ENCODE assay signal across 10 mouse cellular contexts in genomic region chr6:4503106-4503505, GRCm38 (mm10). TPM values are rescaled to one million over a fixed set of nuclear protein-coding genes. Genes with fewer than 3 reads are reported as not detected.
DNase-seq lines count a peak whose midpoint lies in the region; ATAC-seq lines count a peak whose summit lies in the region.
"Had no signal": no experiment of that assay in that cellular context is flagged by ENCODE, and none has a peak within 500 bp of the region (broad histone marks: within the 10 kb centered on the region; RNA-seq: fewer than 3 reads in every experiment).

No protein-coding gene starts in this region.

- H3K4me3 ChIP-seq in forebrain, embryonic 10.5 days = no peak overlapping the region
- no peak overlapping the region for H3K4me3 ChIP-seq in forebrain, embryonic 14.5 days (ENCODE audit: low read depth, low read length)
- H3K4me3 ChIP-seq in neural tube, embryonic 11.5 days (ENCODE audit: low read depth, low read length) = no peak overlapping the region

- no peak overlapping the region for H3K4me2 ChIP-seq in forebrain, embryonic 14.5 days (ENCODE audit: low read length)
- no peak overlapping the region for H3K4me2 ChIP-seq in neural tube, embryonic 11.5 days (ENCODE audit: low read depth)

- H3K36me3 ChIP-seq in forebrain, embryonic 10.5 days (replicated peaks) = no peaks in the 10 kb centered on the region
- no peaks in the 10 kb centered on the region for H3K36me3 ChIP-seq in forebrain, embryonic 14.5 days (ENCODE audit: control insufficient read depth, insufficient read depth, low read length)
- no peaks in the 10 kb centered on the region for H3K36me3 ChIP-seq in neural tube, embryonic 11.5 days (ENCODE audit: control insufficient read depth, insufficient read depth, low read length)

- H3K9me3 ChIP-seq in forebrain, embryonic 10.5 days = no peaks in the 10 kb centered on the region
- no peaks in the 10 kb centered on the region for H3K9me3 ChIP-seq in forebrain, embryonic 14.5 days (replicated peaks; ENCODE audit: control insufficient read depth, low read length)
- no peaks in the 10 kb centered on the region for H3K9me3 ChIP-seq in neural tube, embryonic 11.5 days (ENCODE audit: control insufficient read depth, low read length)

- H3K4me1 ChIP-seq in forebrain, embryonic 10.5 days = peaks cover 29% of the 10 kb centered on the region
- H3K4me1 ChIP-seq in forebrain, embryonic 14.5 days (ENCODE audit: control insufficient read depth, insufficient read depth, low read length) = peaks cover 7% of the 10 kb centered on the region; the same call in 1 of the 2 replicates
- H3K4me1 ChIP-seq in neural tube, embryonic 11.5 days (ENCODE audit: control insufficient read depth, insufficient read depth, low read length) = 0 out of 2 replicates have a peak, but pooled peaks cover 2% of the 10 kb centered on the region

- intact Hi-C loops in heart, postnatal 10 days (cut with DNase I) = loop anchor here (10.0 kb wide), 1 partner anchor 588 kb away; no protein-coding TSS in a partner anchor

- DNase-seq in forebrain, embryonic 10.5 days (ENCODE audit: extremely low spot score, low spot score) = no peak
- no peak for DNase-seq in forebrain, embryonic 14.5 days (ENCODE audit: low spot score)
- peak; percentile 17 for DNase-seq in neural tube, embryonic 11.5 days (ENCODE audit: low spot score)
- no peak for DNase-seq in neural tube, embryonic 10.5 days (ENCODE audit: extremely low spot score, low spot score)
- DNase-seq in heart, postnatal 10 days = peak; percentile 52 to 58
- peak; percentile 67 for DNase-seq in yolk sac, embryonic 10.5 days (ENCODE audit: low spot score)
- DNase-seq in layer of hippocampus, postnatal 10 days (ENCODE audit: low spot score in 2 of 2) = no peak
- DNase-seq in cerebellum, postnatal 14 days = no peak
- DNase-seq: cerebellum, adult 11-12 months had no signal

- no peak for ATAC-seq in forebrain, embryonic 14.5 days
- ATAC-seq in neural tube, embryonic 11.5 days (ENCODE audit: insufficient read depth, low FRiP score, low TSS enrichment) = no peak
- ATAC-seq: forebrain, embryonic 16.5 days had no signal

- peaks cover 49% of the 10 kb centered on the region for H3K27me3 ChIP-seq in forebrain, embryonic 10.5 days (ENCODE audit: poor library complexity, severe bottlenecking)
- 0 out of 2 replicates have a peak, but pooled peaks cover 3% of the 10 kb centered on the region for H3K27me3 ChIP-seq in forebrain, embryonic 14.5 days (replicated peaks; ENCODE audit: control insufficient read depth, insufficient read depth, low read length)
- no peaks in the 10 kb centered on the region for H3K27me3 ChIP-seq in neural tube, embryonic 11.5 days (ENCODE audit: control insufficient read depth, insufficient read depth, low read length)

- 0% methylated on average over 1 of the region's 1 CpGs for WGBS in forebrain, embryonic 10.5 days
- 8% methylated on average over 1 of the region's 1 CpGs for WGBS in forebrain, embryonic 14.5 days
- WGBS in neural tube, embryonic 11.5 days = 0% methylated on average over 1 of the region's 1 CpGs

- H3K27ac ChIP-seq in forebrain, embryonic 10.5 days = 0 out of 2 replicates have a peak overlapping the region, but pooled peaks have one; percentile 21
- no peak overlapping the region for H3K27ac ChIP-seq in forebrain, embryonic 14.5 days (ENCODE audit: low read depth, low read length)
- no peak overlapping the region for H3K27ac ChIP-seq in neural tube, embryonic 11.5 days (ENCODE audit: low read depth, low read length)

- no peak overlapping the region for H3K9ac ChIP-seq in forebrain, embryonic 14.5 days (ENCODE audit: low read length)
- no peak overlapping the region for H3K9ac ChIP-seq in neural tube, embryonic 11.5 days (ENCODE audit: low read length)

RNA-seq across cellular contexts. Expression of gene Col1a2, which starts 1.5 kb away (rescaled TPM):
- polyA plus RNA-seq in forebrain, embryonic 10.5 days (2016; fragmentation: Nextera tagmentation; extraction: Ambion mirVana) = 93.9 and 97.1 TPM in 2 replicates
- polyA plus RNA-seq in forebrain, embryonic 14.5 days (2014; fragmentation: Nextera tagmentation; extraction: Ambion mirVana) = 32.8 and 57.9 TPM in 2 replicates
- polyA plus RNA-seq in neural tube, embryonic 11.5 days (2014; fragmentation: Nextera tagmentation; extraction: Ambion mirVana) = 150 and 167 TPM in 2 replicates
- 100 to 1,000 TPM; 594 to 659 TPM for total RNA-seq in heart, postnatal 10 days (2021)
- 10 to 100 TPM; 54.7 to 57.1 TPM for total RNA-seq in layer of hippocampus, postnatal 10 days (2021)

Comparison
In these comparisons a context has a peak if more than half of its experiments do, and no peak if none do; other contexts are left out.
1. DNase-seq: peak in neural tube, embryonic 11.5 days (single experiment), heart, postnatal 10 days (2 of 2) and yolk sac, embryonic 10.5 days (single experiment); none in forebrain, embryonic 10.5 days (single experiment), forebrain, embryonic 14.5 days (single experiment), neural tube, embryonic 10.5 days (single experiment), layer of hippocampus, postnatal 10 days (0 of 2) and cerebellum, postnatal 14 days (0 of 2).